ENCODE assay signal across 11 mouse cellular contexts in genomic region chr17:54158753-54159152, GRCm38 (mm10).
DNase-seq lines count a peak whose midpoint lies in the region; ATAC-seq and TF ChIP-seq lines count a peak whose summit lies in the region.
"Had no signal": no experiment of that assay in that cellular context is flagged by ENCODE, and none has a peak within 500 bp of the region (broad histone marks: within the 10 kb centered on the region; RNA-seq: fewer than 3 reads in every experiment).

No protein-coding gene starts in this region.

- no peak overlapping the region for H3K4me2 ChIP-seq in forebrain, embryonic 14.5 days (ENCODE audit: low read length)
- no peak overlapping the region for H3K4me2 ChIP-seq in forebrain, postnatal 0 days (ENCODE audit: low read depth)
- H3K4me2 ChIP-seq in lung, postnatal 0 days (replicated peaks; ENCODE audit: low read depth, low read length) = no peak overlapping the region
- H3K4me2 ChIP-seq: forebrain, embryonic 13.5 days had no signal

- no peak for ATAC-seq in forebrain, embryonic 14.5 days
- ATAC-seq in forebrain, postnatal 0 days = no peak
- peak; percentile 63 for ATAC-seq in lung, postnatal 0 days
- no peak for ATAC-seq in frontal cortex, adult (ENCODE audit: low TSS enrichment)
- ATAC-seq in cerebellum, adult (ENCODE audit: insufficient number of reproducible peaks, low FRiP score, low TSS enrichment) = no peak
- ATAC-seq: forebrain, embryonic 13.5 days had no signal

- TF ChIP-seq EP300 in lung, postnatal 0 days (IDR thresholded peaks at IDR 0.05) = no peak

- H3K27me3 ChIP-seq in forebrain, embryonic 14.5 days (replicated peaks; ENCODE audit: control insufficient read depth, insufficient read depth, low read length) = no peaks in the 10 kb centered on the region
- no peaks in the 10 kb centered on the region for H3K27me3 ChIP-seq in forebrain, postnatal 0 days (ENCODE audit: insufficient read depth, low read length)
- no peaks in the 10 kb centered on the region for H3K27me3 ChIP-seq in lung, postnatal 0 days (replicated peaks; ENCODE audit: insufficient read depth, low read length)
- H3K27me3 ChIP-seq: forebrain, embryonic 13.5 days had no signal

- H3K4me1 ChIP-seq in forebrain, embryonic 14.5 days (ENCODE audit: control insufficient read depth, insufficient read depth, low read length) = no peaks in the 10 kb centered on the region
- H3K4me1 ChIP-seq in forebrain, postnatal 0 days (ENCODE audit: insufficient read depth) = no peaks in the 10 kb centered on the region
- H3K4me1 ChIP-seq in lung, postnatal 0 days (ENCODE audit: insufficient read depth, low read depth, low read length) = no peaks in the 10 kb centered on the region
- H3K4me1 ChIP-seq: forebrain, embryonic 13.5 days had no signal

- 67% methylated on average over 4 of the region's 4 CpGs for WGBS in forebrain, embryonic 14.5 days
- 62% methylated on average over 4 of the region's 4 CpGs for WGBS in forebrain, postnatal 0 days
- WGBS in lung, postnatal 0 days = 18% methylated on average over 4 of the region's 4 CpGs

- no peaks in the 10 kb centered on the region for H3K9me3 ChIP-seq in forebrain, embryonic 14.5 days (replicated peaks; ENCODE audit: control insufficient read depth, low read length)
- no peaks in the 10 kb centered on the region for H3K9me3 ChIP-seq in forebrain, postnatal 0 days (ENCODE audit: low read length)
- no peaks in the 10 kb centered on the region; the same call in 1 of the 2 replicates for H3K9me3 ChIP-seq in lung, postnatal 0 days (ENCODE audit: low read length)
- H3K9me3 ChIP-seq: forebrain, embryonic 13.5 days had no signal

- DNase-seq in forebrain, embryonic 14.5 days (ENCODE audit: low spot score) = peak; percentile 10
- DNase-seq in forebrain, postnatal 0 days = no peak
- peak; percentile 99 for DNase-seq in 3T3-L1 (ENCODE audit: low read depth, low spot score)
- DNase-seq in brain, adult 2 months (ENCODE audit: low read depth, low spot score) = peak; percentile 61
- DNase-seq in lung, postnatal 0 days (ENCODE audit: low spot score) = peak; percentile 78
- DNase-seq in B cell, adult 2 months = no peak
- DNase-seq: heart, postnatal 36 days; liver had no signal

- H3K4me3 ChIP-seq in forebrain, embryonic 14.5 days (ENCODE audit: low read depth, low read length) = no peak overlapping the region
- H3K4me3 ChIP-seq in forebrain, postnatal 0 days (ENCODE audit: low read depth, low read length) = no peak overlapping the region
- no peak overlapping the region for H3K4me3 ChIP-seq in lung, postnatal 0 days (ENCODE audit: low read depth, low read length)
- H3K4me3 ChIP-seq: forebrain, embryonic 13.5 days had no signal

- TF ChIP-seq CTCF in forebrain, postnatal 0 days (IDR thresholded peaks at IDR 0.05; ENCODE audit: low read depth) = no peak
- TF ChIP-seq CTCF in lung, postnatal 0 days (IDR thresholded peaks at IDR 0.05) = no peak

- H3K27ac ChIP-seq in forebrain, embryonic 14.5 days (ENCODE audit: low read depth, low read length) = no peak overlapping the region
- no peak overlapping the region for H3K27ac ChIP-seq in forebrain, postnatal 0 days (ENCODE audit: low read depth, low read length)
- no peak overlapping the region for H3K27ac ChIP-seq in lung, postnatal 0 days (ENCODE audit: low read length)
- H3K27ac ChIP-seq: forebrain, embryonic 13.5 days had no signal

- H3K36me3 ChIP-seq in forebrain, embryonic 14.5 days (ENCODE audit: control insufficient read depth, insufficient read depth, low read length) = no peaks in the 10 kb centered on the region
- H3K36me3 ChIP-seq in forebrain, postnatal 0 days (ENCODE audit: insufficient read depth) = no peaks in the 10 kb centered on the region
- H3K36me3 ChIP-seq in lung, postnatal 0 days (ENCODE audit: insufficient read depth, low read length) = no peaks in the 10 kb centered on the region

- H3K9ac ChIP-seq in forebrain, embryonic 14.5 days (ENCODE audit: low read length) = no peak overlapping the region
- no peak overlapping the region for H3K9ac ChIP-seq in forebrain, postnatal 0 days
- H3K9ac ChIP-seq in lung, postnatal 0 days (replicated peaks; ENCODE audit: low read depth) = no peak overlapping the region
- H3K9ac ChIP-seq: forebrain, embryonic 13.5 days had no signal

Comparison
In these comparisons a context has a peak if more than half of its experiments do, and no peak if none do; other contexts are left out.
1. DNase-seq: peak in forebrain, embryonic 14.5 days (single experiment), 3T3-L1 (single experiment), brain, adult 2 months (single experiment) and lung, postnatal 0 days (single experiment); none in forebrain, postnatal 0 days (single experiment) and B cell, adult 2 months (0 of 2).